Mouse (Mus musculus) embryonic facial prominence, embryonic 12.5 days (tissue): ENCODE measurements around the gene Fbxl21. TPM values are rescaled to one million over a fixed set of nuclear protein-coding genes. Genes with fewer than 3 reads are reported as not detected.

Experiments
- ATAC-seq: fragments of 200-750 bp; cut with Nextera tagmentation; 2 replicates; pipeline ENCODE4 v1.8.0; 2017; ENCODE audit not compliant: insufficient number of reproducible peaks, insufficient read depth, low FRiP score, low TSS enrichment
- H3K27ac ChIP-seq: fragments of 300-500 bp; sonication (generic); 2 replicates; pipeline ENCODE4 v1.5.1; 2016; ENCODE audit warnings: mild to moderate bottlenecking
- H3K27me3 ChIP-seq: fragments of 300-500 bp; sonication (generic); 2 replicates; pipeline ENCODE4 v1.6.1; 2016; ENCODE audit warnings: mild to moderate bottlenecking, moderate library complexity
- H3K36me3 ChIP-seq: fragments of 300-500 bp; sonication (generic); 2 replicates; pipeline ENCODE4 v1.6.1; 2016; ENCODE audit warnings: mild to moderate bottlenecking
- H3K4me1 ChIP-seq: fragments of 300-500 bp; sonication (generic); 2 replicates; pipeline ENCODE4 v1.6.1; 2016
- H3K4me2 ChIP-seq: fragments of 300-500 bp; sonication (generic); replicated peaks from 2 replicates; pipeline ENCODE4 v1.6.1; 2016; ENCODE audit warnings: mild to moderate bottlenecking, moderate library complexity
- H3K4me3 ChIP-seq: fragments of 300-500 bp; sonication (generic); 2 replicates; pipeline ENCODE4 v1.5.1; 2016; ENCODE audit warnings: mild to moderate bottlenecking
- H3K9ac ChIP-seq: fragments of 300-500 bp; sonication (generic); 2 replicates; pipeline ENCODE4 v1.6.1; 2016; ENCODE audit warnings: mild to moderate bottlenecking, moderate library complexity
- H3K9me3 ChIP-seq: fragments of 300-500 bp; sonication (generic); 2 replicates; pipeline ENCODE4 v1.6.1; 2016; ENCODE audit warnings: mild to moderate bottlenecking, moderate library complexity
- WGBS: fragments of 180-500 bp; shearing (Covaris S2); methylation state at CpG from one replicate; pipeline ENCODE4 v1.1.7; 2016; 5-methylcytosine and 5-hydroxymethylcytosine counted together
- polyA plus RNA-seq: library from polyadenylated mRNA; unstranded; fragments of >200 nt; fragmentation: Nextera tagmentation; extraction: Ambion mirVana; gene quantifications from 2 replicates; pipeline ENCODE4 v1.2.1, GENCODE M21; 2016

The Fbxl21 gene
- polyA plus RNA-seq, 1 experiment from 2014 or later: 3.4 TPM

DNA sequence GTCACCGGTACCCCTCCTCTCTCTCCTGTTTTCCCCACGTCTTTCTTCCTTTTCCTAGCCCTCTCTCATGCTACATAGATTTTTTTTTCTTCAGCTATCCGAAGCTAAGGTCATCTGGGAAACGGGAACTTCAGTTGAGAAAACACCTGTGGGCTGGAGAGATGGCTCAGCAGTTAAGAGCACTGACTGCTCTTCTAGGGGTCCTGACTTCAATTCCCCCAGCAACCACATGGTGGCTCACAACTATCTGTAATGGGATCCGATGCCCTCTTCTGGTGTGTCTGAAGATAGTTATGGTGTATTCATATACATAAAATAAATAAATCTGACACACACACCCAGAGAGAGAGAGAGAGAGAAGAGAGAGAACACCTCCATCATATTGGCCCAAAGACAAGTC, 13.3 kb downstream of the Fbxl21 start:
- Histone ChIP-seq H3K4me2 (no peak overlapping the region), H3K4me3 (no peak overlapping the region), H3K4me1 (no peaks in the 10 kb centered on the region), H3K36me3 (no peaks in the 10 kb centered on the region), H3K27me3 (no peaks in the 10 kb centered on the region), H3K9ac (no peak overlapping the region), H3K27ac (no peak overlapping the region), H3K9me3 (0 out of 2 replicates have a peak, but pooled peaks cover 4% of the 10 kb centered on the region)
- 75% methylated on average over 5 of the region's 5 CpGs for WGBS
- no peak for ATAC-seq

DNA sequence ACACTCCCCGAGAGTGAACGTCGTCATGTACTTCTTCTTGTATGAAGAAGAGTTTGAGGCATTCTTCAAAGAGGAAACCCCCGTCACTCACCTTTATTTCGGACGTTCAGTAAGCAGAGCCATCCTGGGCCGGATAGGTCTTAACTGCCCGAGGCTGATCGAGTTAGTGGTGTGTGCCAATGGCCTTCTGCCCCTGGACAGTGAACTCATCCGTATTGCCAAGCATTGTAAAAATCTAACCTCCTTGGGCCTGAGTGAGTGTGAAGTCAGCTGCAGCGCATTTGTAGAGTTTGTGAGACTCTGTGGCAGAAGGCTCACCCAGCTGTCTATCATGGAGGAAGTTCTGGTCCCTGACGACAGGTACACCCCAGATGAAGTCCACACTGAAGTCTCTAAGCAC, 14.8 kb downstream of the Fbxl21 start:
- 82% methylated on average over 12 of the region's 12 CpGs for WGBS
- Histone ChIP-seq H3K9me3 (0 out of 2 replicates have a peak, but pooled peaks cover 4% of the 10 kb centered on the region), H3K9ac (no peak overlapping the region), H3K36me3 (no peaks in the 10 kb centered on the region), H3K4me2 (no peak overlapping the region), H3K4me3 (no peak overlapping the region), H3K4me1 (no peaks in the 10 kb centered on the region), H3K27me3 (no peaks in the 10 kb centered on the region), H3K27ac (no peak overlapping the region)
- no peak for ATAC-seq

DNA sequence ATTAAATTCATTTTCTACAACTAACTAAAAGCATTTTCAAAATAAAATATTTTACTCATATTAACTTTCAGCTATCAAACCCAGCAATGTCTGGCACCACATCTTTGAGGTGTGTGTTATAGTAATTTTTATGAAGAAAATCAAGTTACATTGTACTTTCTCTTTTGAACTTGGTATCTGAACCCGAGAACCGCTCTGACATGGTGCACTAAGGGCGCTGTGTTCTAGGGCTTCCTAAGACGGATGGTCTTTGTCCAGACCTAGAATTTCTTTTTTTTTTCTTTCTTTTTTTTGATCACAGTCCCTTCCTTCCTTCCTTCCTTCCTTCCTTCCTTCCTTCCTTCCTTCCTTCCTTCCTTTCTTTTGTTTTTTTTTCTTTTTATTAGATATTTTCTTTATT, 17.6 kb downstream of the Fbxl21 start:
- Histone ChIP-seq H3K27ac (no peak overlapping the region), H3K4me2 (no peak overlapping the region), H3K9ac (no peak overlapping the region), H3K4me1 (no peaks in the 10 kb centered on the region), H3K4me3 (no peak overlapping the region), H3K36me3 (no peaks in the 10 kb centered on the region), H3K9me3 (0 out of 2 replicates have a peak, but pooled peaks cover 3% of the 10 kb centered on the region), H3K27me3 (no peaks in the 10 kb centered on the region)
- 88% methylated on average over 4 of the region's 4 CpGs for WGBS
- ATAC-seq: no peak

GRCm38 (mm10) chr13:56543805-56544204, 21.5 kb downstream of the Fbxl21 start:
- Histone ChIP-seq H3K4me1 (no peaks in the 10 kb centered on the region), H3K4me2 (no peak overlapping the region), H3K9me3 (no peaks in the 10 kb centered on the region), H3K9ac (no peak overlapping the region), H3K27ac (no peak overlapping the region), H3K36me3 (no peaks in the 10 kb centered on the region), H3K27me3 (no peaks in the 10 kb centered on the region), H3K4me3 (no peak overlapping the region)
- 66% methylated on average over 9 of the region's 9 CpGs for WGBS
- no peak for ATAC-seq

GRCm38 (mm10) chr13:56544956-56545355, 22.7 kb downstream of the Fbxl21 start:
- no peak overlapping the region for H3K9ac ChIP-seq
- WGBS: 53% methylated on average over 3 of the region's 3 CpGs
- H3K27ac ChIP-seq: no peak overlapping the region
- ATAC-seq: no peak
- H3K27me3 ChIP-seq: no peaks in the 10 kb centered on the region
- no peaks in the 10 kb centered on the region for H3K4me1 ChIP-seq
- no peak overlapping the region for H3K4me2 ChIP-seq
- H3K4me3 ChIP-seq: no peak overlapping the region
- H3K36me3 ChIP-seq: no peaks in the 10 kb centered on the region
- no peaks in the 10 kb centered on the region for H3K9me3 ChIP-seq

GRCm38 (mm10) chr13:56548401-56548800, 26.1 kb downstream of the Fbxl21 start, which contains the start of gene Lect2:
Gene Lect2, minus strand, starts transcription at chr13:56548502.
- Histone ChIP-seq H3K36me3 (no peaks in the 10 kb centered on the region), H3K27me3 (no peaks in the 10 kb centered on the region), H3K4me3 (no peak within 1 kb of the TSS), H3K9ac (no peak within 1 kb of the TSS), H3K9me3 (no peaks in the 10 kb centered on the region), H3K4me1 (no peaks in the 10 kb centered on the region), H3K4me2 (no peak within 1 kb of the TSS), H3K27ac (no peak within 1 kb of the TSS)
- ATAC-seq: no peak
- WGBS: 78% methylated on average over 9 of the region's 9 CpGs

DNA sequence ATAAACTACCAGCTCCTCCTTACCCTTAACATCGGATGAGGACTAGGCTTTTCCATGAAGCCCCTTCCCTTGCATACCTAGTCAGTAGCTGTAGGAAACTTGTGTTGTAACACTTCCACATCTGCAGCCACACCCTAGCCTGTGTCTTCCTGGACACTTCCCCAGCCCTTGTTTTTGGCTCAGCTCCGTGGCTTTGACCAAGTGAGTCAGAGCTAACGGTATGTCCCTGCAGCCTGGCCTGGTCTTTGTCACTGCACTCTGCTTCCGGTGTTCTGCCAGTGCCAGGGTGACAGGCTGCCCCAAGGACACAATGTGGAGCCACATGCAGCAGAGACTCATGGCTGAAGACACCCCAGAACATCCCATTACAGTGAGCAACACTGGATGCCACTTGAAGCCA, 27.1 kb downstream of the Fbxl21 start:
- Histone ChIP-seq H3K4me1 (peaks cover 4% of the 10 kb centered on the region; the same call in 1 of the 2 replicates), H3K9me3 (no peaks in the 10 kb centered on the region), H3K9ac (no peak overlapping the region), H3K4me3 (no peak overlapping the region), H3K36me3 (no peaks in the 10 kb centered on the region), H3K27ac (no peak overlapping the region), H3K4me2 (no peak overlapping the region), H3K27me3 (no peaks in the 10 kb centered on the region)
- 82% methylated on average over 4 of the region's 4 CpGs for WGBS
- no peak for ATAC-seq

GRCm38 (mm10) chr13:56550574-56550973, 28.3 kb downstream of the Fbxl21 start:
- WGBS: 65% methylated on average over 1 of the region's 1 CpGs
- H3K4me2 ChIP-seq: no peak overlapping the region

GRCm38 (mm10) chr13:56551661-56552060, 29.4 kb downstream of the Fbxl21 start:
- Histone ChIP-seq H3K27ac (no peak overlapping the region), H3K27me3 (no peaks in the 10 kb centered on the region), H3K9ac (no peak overlapping the region), H3K36me3 (no peaks in the 10 kb centered on the region), H3K9me3 (no peaks in the 10 kb centered on the region), H3K4me3 (no peak overlapping the region), H3K4me2 (no peak overlapping the region), H3K4me1 (peaks cover 7% of the 10 kb centered on the region; the same call in 1 of the 2 replicates)
- no peak for ATAC-seq
- 65% methylated on average over 6 of the region's 6 CpGs for WGBS

More at GRCm38 (mm10) chr13:56550574-56550973, 28.3 kb downstream of the Fbxl21 start:
- Histone ChIP-seq H3K9me3 (no peaks in the 10 kb centered on the region), H3K4me1 (peaks cover 7% of the 10 kb centered on the region; the same call in 1 of the 2 replicates), H3K27me3 (no peaks in the 10 kb centered on the region), H3K36me3 (no peaks in the 10 kb centered on the region), H3K4me3 (no peak overlapping the region), H3K27ac (no peak overlapping the region), H3K9ac (no peak overlapping the region)
- ATAC-seq: no peak

GRCm38 (mm10) chr13:56553923-56554322, 31.7 kb downstream of the Fbxl21 start:
- Histone ChIP-seq H3K27ac (no peak overlapping the region), H3K9ac (no peak overlapping the region), H3K27me3 (no peaks in the 10 kb centered on the region), H3K4me1 (peaks cover 7% of the 10 kb centered on the region; the same call in 1 of the 2 replicates), H3K4me2 (no peak overlapping the region), H3K4me3 (no peak overlapping the region), H3K9me3 (no peaks in the 10 kb centered on the region), H3K36me3 (no peaks in the 10 kb centered on the region)
- WGBS: 39% methylated on average over 2 of the region's 2 CpGs
- no peak for ATAC-seq

- Histone ChIP-seq H3K9ac (no peak overlapping the region), H3K27ac (no peak overlapping the region), H3K4me3 (no peak overlapping the region), H3K4me1 (peaks cover 7% of the 10 kb centered on the region; the same call in 1 of the 2 replicates), H3K36me3 (no peaks in the 10 kb centered on the region), H3K9me3 (no peaks in the 10 kb centered on the region), H3K27me3 (no peaks in the 10 kb centered on the region), H3K4me2 (no peak overlapping the region)
- 12% methylated on average over 2 of the region's 2 CpGs for WGBS
- ATAC-seq: no peak
Observed at GRCm38 (mm10) chr13:56554409-56554808, 32.1 kb downstream of the Fbxl21 start.

DNA sequence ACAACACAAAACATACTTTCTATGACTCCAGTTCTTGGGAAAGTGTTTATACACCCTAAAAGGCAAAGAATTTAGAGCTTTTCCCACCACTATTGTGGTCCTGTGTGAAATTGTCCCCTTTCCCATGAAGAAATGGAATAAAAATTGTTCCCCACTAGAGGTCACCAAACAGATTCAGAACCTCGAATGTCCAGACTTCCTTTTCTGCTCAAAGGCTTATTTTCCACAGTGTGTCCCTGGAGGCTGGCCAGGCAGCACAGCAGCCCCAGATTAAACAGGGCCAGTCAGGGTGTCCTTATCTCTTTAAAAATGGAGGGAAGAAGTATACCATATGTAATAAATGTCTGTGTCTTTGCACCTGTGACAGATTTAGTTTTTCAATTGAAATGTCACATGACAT, 33.7 kb downstream of the Fbxl21 start:
- Histone ChIP-seq H3K4me3 (no peak overlapping the region), H3K36me3 (no peaks in the 10 kb centered on the region), H3K4me1 (peaks cover 7% of the 10 kb centered on the region; the same call in 1 of the 2 replicates), H3K27ac (no peak overlapping the region), H3K27me3 (no peaks in the 10 kb centered on the region), H3K9me3 (no peaks in the 10 kb centered on the region), H3K4me2 (no peak overlapping the region), H3K9ac (no peak overlapping the region)
- no peak for ATAC-seq
- WGBS: 5% methylated on average over 1 of the region's 1 CpGs
